Mouse (Mus musculus) ovary, postnatal 36 days (tissue): ENCODE data around the gene Itgb6.

ENCODE experiments used
- DNase-seq: peaks from one replicate; pipeline ENCODE4 v3.0.0; 2022; ENCODE audit warnings: low spot score, mixed read lengths

Gene Itgb6

GRCm38 (mm10) chr2:60722514-60722913 is at the start of gene Itgb6:
Gene Itgb6, minus strand, starts transcription at chr2:60722643.
- no peak for DNase-seq

- no peak for DNase-seq
These were observed 44.0 kb upstream of the Itgb6 start for GRCm38 (mm10) chr2:60766420-60766819.

GRCm38 (mm10) chr2:60756218-60756617 is 33.8 kb upstream of the Itgb6 start:
- no peak for DNase-seq

GRCm38 (mm10) chr2:60755101-60755500 is 32.7 kb upstream of the Itgb6 start:
- no peak for DNase-seq

GRCm38 (mm10) chr2:60751274-60751673 is 28.8 kb upstream of the Itgb6 start:
- DNase-seq: no peak

- no peak for DNase-seq
These were observed 28.1 kb upstream of the Itgb6 start for GRCm38 (mm10) chr2:60750591-60750990.

GRCm38 (mm10) chr2:60748585-60748984 is 26.1 kb upstream of the Itgb6 start:
- no peak for DNase-seq

- DNase-seq: no peak
These were observed 25.1 kb upstream of the Itgb6 start for GRCm38 (mm10) chr2:60747590-60747989.

GRCm38 (mm10) chr2:60744674-60745073 is 22.2 kb upstream of the Itgb6 start:
- DNase-seq: no peak

- DNase-seq: no peak
These were observed 17.1 kb upstream of the Itgb6 start for GRCm38 (mm10) chr2:60739389-60740137.

- no peak for DNase-seq
These were observed 8.5 kb upstream of the Itgb6 start for GRCm38 (mm10) chr2:60730929-60731328.

- peak; percentile 14 for DNase-seq
These were observed 7.6 kb upstream of the Itgb6 start for GRCm38 (mm10) chr2:60730024-60730423.

GRCm38 (mm10) chr2:60728902-60729585 is 6.6 kb upstream of the Itgb6 start:
- no peak for DNase-seq

- DNase-seq: no peak
These were observed 2.2 kb upstream of the Itgb6 start for GRCm38 (mm10) chr2:60724660-60725059.

GRCm38 (mm10) chr2:60722967-60723366 is 524 bp upstream of the Itgb6 start:
- no peak for DNase-seq

- no peak for DNase-seq
These were observed 1.5 kb downstream of the Itgb6 start for GRCm38 (mm10) chr2:60720906-60721305.

- DNase-seq: peak; percentile 20
These were observed 2.2 kb downstream of the Itgb6 start for GRCm38 (mm10) chr2:60720205-60720604.

GRCm38 (mm10) chr2:60717348-60717747 is 5.1 kb downstream of the Itgb6 start:
- DNase-seq: no peak

- no peak for DNase-seq
These were observed 5.9 kb downstream of the Itgb6 start for GRCm38 (mm10) chr2:60716549-60716948.

- DNase-seq: no peak
These were observed 6.7 kb downstream of the Itgb6 start for GRCm38 (mm10) chr2:60715771-60716170.

GRCm38 (mm10) chr2:60714971-60715502 is 7.4 kb downstream of the Itgb6 start:
- no peak for DNase-seq

- DNase-seq: no peak
These were observed 8.0 kb downstream of the Itgb6 start for GRCm38 (mm10) chr2:60714475-60714874.

GRCm38 (mm10) chr2:60713857-60714256 is 8.6 kb downstream of the Itgb6 start:
- DNase-seq: no peak
